In genomic region chr7:145199711-145200110, GRCm38 (mm10) we compare ENCODE assay signal across 22 mouse cellular contexts. TPM values are rescaled to one million over a fixed set of nuclear protein-coding genes. Genes with fewer than 3 reads are reported as not detected.
DNase-seq lines count a peak whose midpoint lies in the region; ATAC-seq and TF ChIP-seq lines count a peak whose summit lies in the region.
"Had no signal": no experiment of that assay in that cellular context is flagged by ENCODE, and none has a peak within 500 bp of the region (broad histone marks: within the 10 kb centered on the region; RNA-seq: fewer than 3 reads in every experiment).

No protein-coding gene starts in this region.

- 0 out of 2 replicates have a peak, but pooled peaks cover 4% of the 10 kb centered on the region for H3K9me3 ChIP-seq in heart, embryonic 14.5 days (ENCODE audit: control insufficient read depth, low read length)
- peaks cover 3% of the 10 kb centered on the region; the same call in 1 of the 2 replicates for H3K9me3 ChIP-seq in lung, embryonic 16.5 days (ENCODE audit: control insufficient read depth, low read length)
- H3K9me3 ChIP-seq: liver, embryonic 15.5 days; midbrain, embryonic 12.5 days had no signal

- no peak overlapping the region for H3K4me2 ChIP-seq in heart, embryonic 14.5 days (ENCODE audit: low read length)
- no peak overlapping the region for H3K4me2 ChIP-seq in lung, embryonic 16.5 days (ENCODE audit: low read depth, low read length)
- peak overlapping the region; percentile 12 for H3K4me2 ChIP-seq in myocyte (ENCODE audit: low read depth)
- H3K4me2 ChIP-seq: hindbrain, embryonic 14.5 days; limb, embryonic 12.5 days; liver, embryonic 15.5 days; midbrain, embryonic 12.5 days had no signal

- peaks cover 35 to 41% of the 10 kb centered on the region in 2 experiments for H3K4me1 ChIP-seq in heart, embryonic 14.5 days (ENCODE audit: control insufficient read depth in 2 of 2, insufficient read depth in 2 of 2, low read length in 2 of 2)
- H3K4me1 ChIP-seq in lung, embryonic 16.5 days (replicated peaks; ENCODE audit: control insufficient read depth, insufficient read depth, low read length), result peaks cover 21% of the 10 kb centered on the region
- H3K4me1 ChIP-seq: liver, embryonic 15.5 days had no signal

- H3ac ChIP-seq in myocyte (ENCODE audit: control insufficient read depth, insufficient read length), result no peak overlapping the region

- no peak overlapping the region for H3K9ac ChIP-seq in heart, embryonic 14.5 days (ENCODE audit: low read length)
- no peak overlapping the region for H3K9ac ChIP-seq in lung, embryonic 16.5 days (ENCODE audit: low read length)
- H3K9ac ChIP-seq: hindbrain, embryonic 14.5 days; limb, embryonic 12.5 days; liver, embryonic 15.5 days; midbrain, embryonic 12.5 days had no signal

- H3K4me3 ChIP-seq in heart, embryonic 14.5 days (ENCODE audit: control insufficient read depth in 1 of 2, insufficient read depth in 1 of 2, low read depth in 1 of 2, low read length in 2 of 2), result no peak overlapping the region
- H3K4me3 ChIP-seq in lung, embryonic 16.5 days (ENCODE audit: low read length), result no peak overlapping the region
- no peak overlapping the region for H3K4me3 ChIP-seq in myocyte
- H3K4me3 ChIP-seq: limb, embryonic 12.5 days; liver, embryonic 15.5 days; midbrain, embryonic 12.5 days had no signal

- no peak for TF ChIP-seq POLR2A in myocyte (IDR thresholded peaks at IDR 0.05; ENCODE audit: insufficient read length, low read depth)

- H3K27ac ChIP-seq in heart, embryonic 14.5 days (replicated peaks in 1 of 2; ENCODE audit: control insufficient read depth in 1 of 2, insufficient read depth in 1 of 2, low read depth in 2 of 2, low read length in 2 of 2), result peak overlapping the region; percentile 26 to 95; a peak in 2 of 4 replicates
- H3K27ac ChIP-seq in lung, embryonic 16.5 days (ENCODE audit: low read length), result peak overlapping the region; percentile 1
- H3K27ac ChIP-seq: hindbrain, embryonic 14.5 days; limb, embryonic 12.5 days; liver, embryonic 15.5 days; midbrain, embryonic 12.5 days had no signal

- no peak for DNase-seq in heart, adult 18-20 months
- DNase-seq in lung, postnatal 25 days (ENCODE audit: low spot score), result no peak
- DNase-seq in NIH3T3 (ENCODE audit: low read depth), result peak; percentile 49
- no peak for DNase-seq in gastrocnemius, postnatal 4 days (ENCODE audit: low spot score in 2 of 2)
- DNase-seq: adrenal gland, postnatal 25 days; cerebellum, adult 11-12 months; cerebellum, postnatal 14 days; embryo, embryonic 11 days; gastrocnemius, postnatal 14 days; kidney, adult 8-10 months; kidney, postnatal 36 days; thymus, postnatal 36 days had no signal

- no peaks in the 10 kb centered on the region for H3K27me3 ChIP-seq in heart, embryonic 14.5 days (ENCODE audit: control insufficient read depth, insufficient read depth, low read length)
- no peaks in the 10 kb centered on the region for H3K27me3 ChIP-seq in lung, embryonic 16.5 days (ENCODE audit: control insufficient read depth, insufficient read depth, low read depth, low read length)
- H3K27me3 ChIP-seq in myocyte (ENCODE audit: control insufficient read depth, insufficient read depth, insufficient read length), result no peaks in the 10 kb centered on the region
- H3K27me3 ChIP-seq: limb, embryonic 12.5 days; liver, embryonic 15.5 days had no signal

- ATAC-seq in heart, embryonic 14.5 days (ENCODE audit: insufficient number of reproducible peaks, insufficient read depth, low FRiP score, low read depth), result no peak
- ATAC-seq in lung, embryonic 16.5 days (ENCODE audit: low read depth), result no peak
- ATAC-seq: CD4-positive, CD25-positive, alpha-beta regulatory T cell, adult 4 months; forebrain, embryonic 14.5 days had no signal

- no peaks in the 10 kb centered on the region for H3K79me2 ChIP-seq in myocyte (ENCODE audit: control insufficient read depth, insufficient read depth)

- WGBS in heart, embryonic 14.5 days, result 54% methylated on average over 2 of the region's 2 CpGs
- WGBS in lung, embryonic 16.5 days, result 39% methylated on average over 2 of the region's 2 CpGs

- H3K36me3 ChIP-seq in heart, embryonic 14.5 days (ENCODE audit: control insufficient read depth, insufficient read depth, low read length), result no peaks in the 10 kb centered on the region
- no peaks in the 10 kb centered on the region for H3K36me3 ChIP-seq in lung, embryonic 16.5 days (ENCODE audit: control insufficient read depth, insufficient read depth, low read length)
- H3K36me3 ChIP-seq in myocyte (ENCODE audit: control insufficient read depth, insufficient read depth), result no peaks in the 10 kb centered on the region
- H3K36me3 ChIP-seq: limb, embryonic 12.5 days; liver, embryonic 15.5 days; midbrain, embryonic 12.5 days had no signal

TF ChIP-seq in myocyte, 11 proteins besides CTCF, POLR2A, EP300 and RAD21:
- TF ChIP-seq REST (IDR thresholded peaks at IDR 0.05; ENCODE audit: insufficient read depth, insufficient read length), result no peak
- TF ChIP-seq MYOG (IDR thresholded peaks at IDR 0.05; ENCODE audit: control insufficient read depth in 1 of 3, insufficient read depth in 1 of 3, insufficient read length in 2 of 3, low read depth in 2 of 3), result peak in 2 of 3 experiments; percentile 33 to 51
- peak in 2 of 3 experiments; percentile 70 to 81 for TF ChIP-seq MYOD1 (IDR thresholded peaks at IDR 0.05; ENCODE audit: control insufficient read depth in 1 of 3, insufficient read length in 2 of 3, low read depth in 2 of 3)
- no peak for TF ChIP-seq POLR2AphosphoS2 (IDR thresholded peaks at IDR 0.05; ENCODE audit: insufficient read length, low read depth)

RNA-seq across cellular contexts. Expression of gene 1810010D01Rik, which starts 8.2 kb away (rescaled TPM):
- 0.23 TPM in 1 of 2 replicates, not detected in the other for polyA plus RNA-seq in heart, embryonic 14.5 days (2014; fragmentation: Nextera tagmentation; extraction: Ambion mirVana)
- under 1 TPM in 1 of 2 experiments, not detected in 1; 0.57 TPM for total RNA-seq in heart, adult 18-20 months (2021)
- polyA plus RNA-seq in lung, embryonic 16.5 days (2015; fragmentation: Nextera tagmentation; extraction: Ambion mirVana), result 0.43 TPM in 1 of 2 replicates, not detected in the other
- polyA plus RNA-seq in myocyte (2012; fragmentation: generic; extraction: Trizol), result not detected
- under 1 TPM in 1 of 2 experiments, not detected in 1; 0.31 TPM for total RNA-seq in gastrocnemius, postnatal 4 days (2021)
- polyA plus RNA-seq: CD4-positive, CD25-positive, alpha-beta regulatory T cell, adult 4 months; forebrain, embryonic 14.5 days; hindbrain, embryonic 14.5 days; neural tube, embryonic 14.5 days had no signal
